Mouse (Mus musculus) forebrain, postnatal 0 days (tissue): ENCODE results near the gene Ubac2. TPM values are rescaled to one million over a fixed set of nuclear protein-coding genes. Genes with fewer than 3 reads are reported as not detected.

ENCODE experiments used
- ATAC-seq: fragments of 200-750 bp; cut with Nextera tagmentation; 2 replicates; pipeline ENCODE4 v1.8.0; 2017; ENCODE audit warnings: mild to moderate bottlenecking, moderate library complexity
- DNase-seq: peaks from one replicate; pipeline ENCODE4 v3.0.0-alpha.2; 2015
- H3K27ac ChIP-seq: fragments of 300-500 bp; sonication (generic); 2 replicates; pipeline ENCODE4 v1.5.1; 2014; ENCODE audit warnings: low read depth, mild to moderate bottlenecking, antibody characterized with exemption, low read length, moderate library complexity, mixed read lengths
- H3K27me3 ChIP-seq: fragments of 300-500 bp; sonication (generic); 2 replicates; pipeline ENCODE4 v1.6.1; 2014; ENCODE audit warnings: mild to moderate bottlenecking, low read length, mixed read lengths; ENCODE audit not compliant: insufficient read depth
- H3K36me3 ChIP-seq: fragments of 300-500 bp; sonication (generic); 2 replicates; pipeline ENCODE4 v1.6.1; 2014; ENCODE audit warnings: mild to moderate bottlenecking, moderate library complexity; ENCODE audit not compliant: insufficient read depth
- H3K4me1 ChIP-seq: fragments of 300-500 bp; sonication (generic); 2 replicates; pipeline ENCODE4 v1.6.1; 2014; ENCODE audit warnings: antibody characterized with exemption; ENCODE audit not compliant: insufficient read depth
- H3K4me2 ChIP-seq: fragments of 300-500 bp; sonication (generic); 2 replicates; pipeline ENCODE4 v1.6.1; 2014; ENCODE audit warnings: low read depth, mild to moderate bottlenecking, moderate library complexity
- H3K4me3 ChIP-seq: fragments of 300-500 bp; sonication (generic); 2 replicates; pipeline ENCODE4 v1.5.1; 2014; ENCODE audit warnings: low read depth, low read length, mixed read lengths
- H3K9ac ChIP-seq: fragments of 300-500 bp; sonication (generic); 2 replicates; pipeline ENCODE4 v1.6.1; 2014; ENCODE audit warnings: mild to moderate bottlenecking
- H3K9me3 ChIP-seq: fragments of 300-500 bp; sonication (generic); 2 replicates; pipeline ENCODE4 v1.6.1; 2016; ENCODE audit warnings: low read length
- CTCF ChIP-seq: sonication (generic); IDR thresholded peaks from 2 replicates; pipeline ENCODE4 v1.5.1; 2016; ENCODE audit warnings: antibody characterized with exemption, control low read depth, low read depth
- WGBS: fragments of 180-500 bp; shearing (Covaris S2); extraction: QIAGEN DNeasy Blood & Tissue Kit; methylation state at CpG from one replicate; pipeline ENCODE4 v1.1.7; 2014; 5-methylcytosine and 5-hydroxymethylcytosine counted together
- polyA plus RNA-seq: library from polyadenylated mRNA; unstranded; fragments of >200 nt; fragmentation: Nextera tagmentation; extraction: Ambion mirVana; gene quantifications from 2 replicates; pipeline ENCODE4 v1.2.1, GENCODE M21; 2015
- total RNA-seq: library from RNA; depleted of rRNA; stranded (reverse); fragments of >200 nt; gene quantifications from 2 replicates; pipeline ENCODE4 v1.2.3, GENCODE M21; 2014

Ubac2 gene
- total and polyA plus RNA-seq, 2 experiments from 2014 or later, result 41.9 to 52.6 TPM

DNA sequence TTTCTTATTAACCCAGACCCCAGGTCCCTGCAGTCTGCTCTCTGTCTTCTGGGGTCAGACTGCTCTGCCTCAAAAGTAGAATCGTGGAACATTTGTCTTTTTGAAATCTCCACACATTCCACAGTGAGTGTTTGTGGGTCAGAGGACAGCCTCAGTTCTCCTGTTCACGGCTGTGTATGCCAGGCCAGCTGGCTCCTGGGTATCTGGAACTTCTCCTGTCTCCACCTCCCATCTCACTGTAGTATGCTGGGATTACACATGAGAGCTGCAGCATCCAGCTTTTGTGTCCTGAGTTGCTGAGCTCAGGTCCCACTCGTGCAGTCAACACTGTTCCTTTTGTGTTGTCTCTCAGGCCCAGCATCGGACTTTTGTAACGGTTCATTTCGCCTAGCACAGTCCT is 46.5 kb downstream of the Ubac2 start:
- H3K9me3 ChIP-seq, result no peaks in the 10 kb centered on the region
- no peak overlapping the region for H3K4me3 ChIP-seq
- no peaks in the 10 kb centered on the region for H3K27me3 ChIP-seq
- DNase-seq (no peak), ATAC-seq (no peak)
- no peaks in the 10 kb centered on the region for H3K36me3 ChIP-seq
- H3K4me1 ChIP-seq, result no peaks in the 10 kb centered on the region
- H3K27ac ChIP-seq, result no peak overlapping the region
- TF ChIP-seq CTCF, result no peak
- 74% methylated on average over 6 of the region's 6 CpGs for WGBS
- H3K9ac ChIP-seq, result no peak overlapping the region
- no peak overlapping the region for H3K4me2 ChIP-seq

DNA sequence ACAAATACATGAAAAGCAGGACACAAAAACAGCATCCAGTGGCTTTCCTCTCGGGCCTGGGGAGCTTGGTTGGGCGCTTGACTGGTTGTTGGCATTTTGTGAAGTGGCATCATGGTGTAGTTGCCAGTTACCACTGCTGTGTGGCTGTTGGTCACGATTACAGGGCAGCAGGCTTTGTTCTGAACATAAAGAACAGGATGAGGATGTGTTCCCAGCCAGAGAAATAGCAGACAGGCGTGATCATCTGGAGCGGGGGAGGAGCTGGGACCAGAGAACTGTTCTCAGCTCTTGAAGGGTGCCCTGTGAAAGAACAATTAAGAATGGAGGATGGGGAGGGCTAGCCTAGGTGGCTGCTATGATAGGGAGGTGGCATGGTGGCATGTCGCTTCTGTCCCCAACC is 48.5 kb downstream of the Ubac2 start:
- ATAC-seq (no peak), DNase-seq (no peak)
- TF ChIP-seq CTCF, result no peak
- H3K9ac ChIP-seq, result no peak overlapping the region
- no peaks in the 10 kb centered on the region for H3K36me3 ChIP-seq
- 76% methylated on average over 6 of the region's 6 CpGs for WGBS
- H3K27ac ChIP-seq, result no peak overlapping the region
- H3K4me1 ChIP-seq, result no peaks in the 10 kb centered on the region
- H3K27me3 ChIP-seq, result no peaks in the 10 kb centered on the region
- no peaks in the 10 kb centered on the region for H3K9me3 ChIP-seq
- H3K4me3 ChIP-seq, result no peak overlapping the region
- H3K4me2 ChIP-seq, result no peak overlapping the region

DNA sequence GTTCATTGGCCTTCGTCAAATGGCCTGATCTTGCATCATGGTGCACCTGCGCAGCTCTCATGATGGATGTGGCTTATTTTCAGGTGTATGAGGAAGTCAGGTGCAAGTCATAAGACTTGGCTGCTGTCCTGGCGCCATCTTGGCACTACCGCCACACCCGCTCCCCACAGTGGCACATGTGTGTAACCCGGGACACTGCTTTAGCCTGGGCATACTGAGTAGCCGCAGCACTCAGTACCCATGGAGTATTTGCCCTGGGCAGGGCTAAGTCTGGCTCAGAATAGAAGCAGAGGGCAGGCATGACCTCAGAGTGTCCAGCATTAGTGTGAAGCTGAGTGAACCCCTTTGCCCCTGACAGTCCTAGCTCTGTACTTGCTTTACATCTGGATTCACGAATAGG is 49.0 kb downstream of the Ubac2 start:
- H3K4me3 ChIP-seq, result no peak overlapping the region
- H3K9ac ChIP-seq, result no peak overlapping the region
- WGBS, result 94% methylated on average over 8 of the region's 8 CpGs
- DNase-seq, result no peak
- no peak for TF ChIP-seq CTCF
- no peaks in the 10 kb centered on the region for H3K36me3 ChIP-seq
- ATAC-seq, result no peak
- no peaks in the 10 kb centered on the region for H3K9me3 ChIP-seq
- no peak overlapping the region for H3K4me2 ChIP-seq
- H3K27ac ChIP-seq, result no peak overlapping the region
- no peaks in the 10 kb centered on the region for H3K4me1 ChIP-seq
- H3K27me3 ChIP-seq, result no peaks in the 10 kb centered on the region

DNA sequence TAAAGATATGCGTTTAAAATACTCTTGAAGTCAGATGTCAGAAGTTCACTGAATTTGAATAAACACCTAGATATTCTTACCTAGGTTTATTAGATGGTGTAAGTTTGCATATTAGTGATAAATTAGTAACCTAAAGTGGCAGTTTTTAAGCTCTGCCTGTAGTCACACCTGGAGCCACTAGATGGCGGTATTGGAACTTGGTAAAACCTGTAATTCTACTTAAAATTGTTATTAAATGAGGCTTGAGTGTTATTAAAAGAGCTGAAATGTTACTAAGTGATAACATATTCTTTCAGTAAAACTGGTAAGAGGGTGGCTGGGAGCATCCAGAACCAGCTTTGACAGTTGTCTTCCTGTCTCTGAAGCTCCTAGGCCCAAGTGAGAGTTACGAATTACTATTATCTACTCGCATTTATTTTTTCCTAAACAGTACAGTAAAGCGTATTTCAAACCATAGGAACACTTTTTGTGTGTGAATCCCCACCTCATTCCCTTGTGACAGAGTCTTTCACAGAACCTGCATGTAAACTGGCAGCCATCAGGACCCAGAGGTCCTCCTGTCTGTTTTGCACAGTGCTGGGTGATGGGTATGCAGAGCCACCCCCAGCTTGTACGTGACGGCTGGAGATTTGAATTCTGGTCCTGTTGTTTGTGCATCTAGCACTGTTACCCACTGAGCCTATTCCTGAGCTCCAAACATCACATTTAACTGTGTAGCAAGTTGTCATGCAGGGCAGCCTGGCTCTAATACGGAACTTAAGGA is 50.1 kb downstream of the Ubac2 start:
- Histone ChIP-seq H3K27me3 (no peaks in the 10 kb centered on the region), H3K4me2 (no peak overlapping the region), H3K36me3 (no peaks in the 10 kb centered on the region), H3K4me1 (no peaks in the 10 kb centered on the region), H3K4me3 (no peak overlapping the region), H3K27ac (no peak overlapping the region), H3K9ac (no peak overlapping the region), H3K9me3 (no peaks in the 10 kb centered on the region)
- peak; percentile 84 for TF ChIP-seq CTCF
- WGBS, result 67% methylated on average over 8 of the region's 8 CpGs
- 0 out of 2 replicates have a peak, but pooled peaks have one; percentile 17 for ATAC-seq
- DNase-seq, result peak; percentile 88

DNA sequence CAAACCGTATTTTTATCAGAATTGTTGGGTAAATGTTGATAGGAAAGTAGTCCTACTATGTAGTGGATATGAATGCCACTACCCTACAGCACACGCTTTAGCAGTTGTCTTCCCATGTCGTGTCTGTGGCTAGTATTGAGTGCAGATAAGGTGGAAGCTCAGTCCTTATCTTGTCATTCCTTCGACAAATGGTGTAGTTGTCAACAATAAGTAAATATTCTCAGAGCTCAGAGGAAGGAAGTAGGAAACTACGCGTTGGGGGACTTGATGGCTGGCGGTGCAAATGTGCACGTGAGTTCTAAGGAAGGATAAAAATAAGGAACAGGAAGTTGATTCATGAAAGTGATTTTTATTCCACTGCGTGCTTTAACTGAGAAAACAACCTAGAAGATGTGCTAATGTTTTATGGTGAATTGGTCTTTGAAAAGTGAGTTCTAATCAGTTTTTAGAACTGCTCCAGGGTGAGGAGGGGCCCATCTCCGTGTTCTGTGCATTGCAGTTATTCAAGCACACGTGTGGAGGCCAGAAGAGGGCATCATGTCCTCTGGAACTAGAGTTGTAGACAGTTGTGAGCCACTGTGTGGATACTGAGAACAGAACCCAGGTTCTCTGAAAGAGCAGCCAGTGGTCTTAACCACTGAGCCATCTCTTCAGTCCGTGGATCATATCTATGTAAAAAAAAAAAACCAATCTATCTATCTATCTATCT is 51.0 kb downstream of the Ubac2 start:
- no peak overlapping the region for H3K4me3 ChIP-seq
- no peak for DNase-seq
- peaks cover 6% of the 10 kb centered on the region for H3K36me3 ChIP-seq
- no peaks in the 10 kb centered on the region for H3K4me1 ChIP-seq
- H3K4me2 ChIP-seq, result no peak overlapping the region
- no peak for ATAC-seq
- WGBS, result 91% methylated on average over 12 of the region's 12 CpGs
- no peaks in the 10 kb centered on the region for H3K27me3 ChIP-seq
- H3K9me3 ChIP-seq, result no peaks in the 10 kb centered on the region
- TF ChIP-seq CTCF, result no peak
- H3K9ac ChIP-seq, result no peak overlapping the region
- H3K27ac ChIP-seq, result no peak overlapping the region

DNA sequence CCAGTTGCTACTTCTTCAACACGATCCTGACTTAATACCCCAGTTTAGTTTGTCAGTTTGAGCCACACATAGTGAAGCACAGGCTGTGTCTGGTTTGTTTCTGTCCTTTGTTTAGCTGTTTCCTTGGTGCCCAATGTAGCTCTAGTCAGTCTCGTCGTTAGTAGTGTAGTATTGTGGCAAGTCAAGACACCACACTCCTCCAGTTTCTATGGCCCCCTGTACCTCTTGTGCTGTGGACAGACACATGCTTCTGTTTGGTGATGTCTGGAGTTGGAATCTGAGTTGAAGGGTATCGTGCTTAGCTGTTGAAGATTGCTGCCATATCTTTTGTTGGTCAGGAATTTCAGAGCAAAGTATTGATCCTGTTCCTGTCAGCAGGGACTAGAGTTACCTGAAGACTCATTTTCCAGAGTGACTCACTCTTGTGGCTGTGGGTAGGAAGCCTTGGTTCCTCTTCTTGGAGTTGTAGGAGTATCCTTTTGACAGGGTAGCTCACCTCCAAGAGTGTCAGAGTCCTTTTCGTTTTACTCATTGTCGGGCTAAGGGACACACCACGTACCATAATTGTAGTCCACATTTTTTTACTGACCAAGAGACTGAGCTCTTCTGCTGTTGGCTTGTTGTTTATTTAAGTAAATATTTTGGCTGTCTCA is 52.4 kb downstream of the Ubac2 start:
- TF ChIP-seq CTCF, result no peak
- Histone ChIP-seq H3K4me3 (no peak overlapping the region), H3K9me3 (peaks cover 4% of the 10 kb centered on the region; the same call in 1 of the 2 replicates), H3K4me2 (no peak overlapping the region), H3K4me1 (no peaks in the 10 kb centered on the region), H3K27me3 (no peaks in the 10 kb centered on the region), H3K36me3 (peaks cover 6% of the 10 kb centered on the region), H3K27ac (no peak overlapping the region), H3K9ac (no peak overlapping the region)
- 66% methylated on average over 7 of the region's 7 CpGs for WGBS
- DNase-seq, result no peak
- ATAC-seq, result no peak

DNA sequence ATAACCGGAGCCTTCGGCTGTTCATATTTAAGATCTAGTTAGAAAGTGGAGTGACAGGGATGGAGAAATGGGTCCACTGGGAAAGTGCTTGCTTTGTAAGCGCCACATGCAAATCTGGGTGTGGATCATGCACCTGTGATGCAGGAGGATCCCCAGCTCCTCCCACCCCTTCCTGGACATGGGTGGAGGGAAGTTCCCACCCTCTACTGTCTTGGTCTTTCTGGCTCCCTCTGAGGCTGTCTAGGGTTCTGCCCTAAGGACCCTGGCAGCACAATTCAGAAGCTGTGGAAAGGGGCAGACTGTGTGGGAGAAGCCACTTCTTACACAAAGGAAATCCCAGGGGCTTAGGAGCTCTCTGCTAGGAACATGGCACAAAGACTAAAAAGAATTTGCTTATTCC is 53.2 kb downstream of the Ubac2 start:
- H3K9me3 ChIP-seq, result peaks cover 5% of the 10 kb centered on the region; the same call in 1 of the 2 replicates
- no peak overlapping the region for H3K4me2 ChIP-seq
- ATAC-seq, result no peak
- DNase-seq, result no peak
- H3K36me3 ChIP-seq, result peaks cover 6% of the 10 kb centered on the region
- TF ChIP-seq CTCF, result no peak
- no peak overlapping the region for H3K9ac ChIP-seq
- no peak overlapping the region for H3K27ac ChIP-seq
- H3K4me1 ChIP-seq, result no peaks in the 10 kb centered on the region
- 87% methylated on average over 3 of the region's 3 CpGs for WGBS
- no peak overlapping the region for H3K4me3 ChIP-seq
- no peaks in the 10 kb centered on the region for H3K27me3 ChIP-seq
